Mouse (Mus musculus) cerebellum, adult 18-20 months (tissue): ENCODE data around the gene Entr1.
"Not testable (repeated sequence)": the region's sequence is repeated elsewhere in the genome, so short reads cannot be mapped to it uniquely, and the experiment has no call there.

Experiments used
- DNase-seq, 2 experiments: peaks; one replicate each; pipeline ENCODE4 v3.0.0; 2021

Gene Entr1

DNA sequence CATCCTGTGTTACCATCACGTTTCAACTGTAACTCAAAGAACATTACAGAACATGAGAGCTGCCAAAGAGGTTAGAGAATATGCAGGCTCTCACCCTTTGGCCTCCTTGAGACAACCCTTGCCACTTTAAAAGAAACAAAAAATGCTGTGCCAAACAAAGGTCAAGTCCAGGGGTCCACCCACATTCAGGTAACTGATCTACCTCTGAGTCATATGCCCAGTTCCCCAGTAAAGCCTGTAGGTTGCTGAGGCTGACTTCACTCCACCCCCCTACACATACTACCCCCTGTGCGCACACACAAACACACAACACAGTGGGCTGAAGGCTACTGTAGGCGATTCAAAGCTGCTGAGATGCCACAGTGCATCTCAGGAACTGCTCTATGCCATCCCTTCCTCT lies 1.4 kb downstream of the Entr1 start:
- DNase-seq: no peak

DNA sequence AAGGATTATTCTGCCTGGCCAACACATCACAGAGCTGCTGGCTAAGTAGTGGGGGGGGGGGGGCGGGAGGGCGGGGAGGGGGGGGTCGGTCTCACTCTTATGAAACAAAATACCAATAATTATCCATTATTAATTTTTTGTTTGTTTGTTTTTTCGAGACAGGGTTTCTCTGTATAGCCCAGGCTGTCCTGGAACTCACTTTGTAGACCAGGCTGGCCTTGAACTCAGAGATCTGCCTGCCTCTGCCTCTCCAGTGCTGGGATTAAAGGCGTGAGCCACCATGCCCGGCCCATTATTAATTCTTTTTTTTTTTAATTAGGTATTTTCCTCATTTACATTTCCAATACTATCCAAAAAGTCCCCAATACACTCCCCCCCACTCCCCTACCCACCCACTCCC lies 8.2 kb downstream of the Entr1 start:
- not testable (repeated sequence) for DNase-seq

DNA sequence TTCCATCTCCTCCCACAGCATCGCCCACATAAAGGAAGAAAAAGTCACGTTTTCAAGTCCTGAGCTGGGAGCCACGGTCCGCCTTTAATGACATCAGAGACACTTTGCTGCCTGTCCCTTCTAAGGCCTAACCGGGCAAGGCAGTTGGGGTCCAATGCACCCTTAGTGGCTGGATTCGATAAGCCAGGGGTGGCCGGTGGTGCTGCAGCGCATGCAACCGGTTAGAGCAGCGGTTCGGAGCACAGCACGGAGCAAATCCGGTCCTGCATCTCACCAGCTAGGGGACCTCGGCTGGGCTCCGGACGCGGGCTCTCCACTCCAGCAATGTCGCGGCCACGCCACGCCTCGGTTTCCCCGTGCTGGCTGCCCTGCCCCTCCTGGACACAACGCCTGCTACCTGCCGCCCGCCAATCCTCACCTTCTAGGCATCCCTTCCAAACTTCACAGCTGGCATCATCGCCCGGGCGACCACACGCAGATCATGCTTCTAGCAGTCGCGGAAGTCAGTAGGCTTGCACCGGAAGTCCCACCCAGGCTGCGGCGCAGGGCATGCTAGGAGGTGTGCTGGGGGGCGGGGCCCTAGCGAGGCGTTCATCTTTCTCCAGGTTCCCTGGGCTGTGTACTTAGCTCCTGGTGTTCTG lies 8.9 kb downstream of the Entr1 start, which contains the start of gene Snapc4:
Gene Snapc4, minus strand, starts transcription at position 523 of the 641 bp plus-strand sequence.
- DNase-seq: peak; percentile 84 to 88

DNA sequence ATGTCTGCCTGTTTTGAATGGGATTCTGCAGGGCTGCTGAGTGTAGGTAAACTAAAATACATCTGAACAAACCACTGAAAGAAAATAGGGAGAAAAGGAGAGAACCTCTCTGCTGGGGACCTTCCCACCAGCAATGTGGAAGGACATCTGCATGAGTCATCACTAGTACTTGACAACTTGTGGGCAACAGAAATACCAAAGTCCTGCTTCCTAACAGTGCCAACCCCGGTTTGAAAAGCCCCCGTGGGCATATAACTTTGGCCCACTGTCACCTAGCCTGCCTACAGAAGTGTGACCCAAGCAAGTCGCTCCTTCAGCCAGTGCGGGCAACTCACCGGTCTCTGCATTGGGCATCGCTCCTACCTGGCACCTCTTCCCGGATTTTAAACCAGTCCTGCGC lies 16.7 kb downstream of the Entr1 start:
- DNase-seq: no peak

DNA sequence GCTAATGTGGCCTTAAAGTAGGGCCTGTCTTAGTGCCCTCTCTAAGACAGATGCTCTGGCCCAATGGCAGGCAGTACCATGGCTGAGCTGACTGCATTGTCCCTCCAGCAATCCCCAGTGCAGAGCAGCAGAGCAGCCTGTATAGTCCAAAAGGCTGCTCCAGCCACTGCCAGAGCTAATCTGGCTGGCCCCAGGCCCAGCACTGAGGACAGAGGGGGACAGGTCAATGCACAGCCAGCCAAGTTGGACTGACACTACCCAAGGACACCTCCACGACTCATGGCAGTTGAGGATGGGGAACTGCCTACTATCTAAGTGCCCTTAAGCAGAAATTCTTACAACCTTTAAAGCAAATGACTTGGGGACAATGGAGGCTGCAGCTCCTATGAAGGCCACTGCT lies 20.5 kb downstream of the Entr1 start:
- DNase-seq: no peak

DNA sequence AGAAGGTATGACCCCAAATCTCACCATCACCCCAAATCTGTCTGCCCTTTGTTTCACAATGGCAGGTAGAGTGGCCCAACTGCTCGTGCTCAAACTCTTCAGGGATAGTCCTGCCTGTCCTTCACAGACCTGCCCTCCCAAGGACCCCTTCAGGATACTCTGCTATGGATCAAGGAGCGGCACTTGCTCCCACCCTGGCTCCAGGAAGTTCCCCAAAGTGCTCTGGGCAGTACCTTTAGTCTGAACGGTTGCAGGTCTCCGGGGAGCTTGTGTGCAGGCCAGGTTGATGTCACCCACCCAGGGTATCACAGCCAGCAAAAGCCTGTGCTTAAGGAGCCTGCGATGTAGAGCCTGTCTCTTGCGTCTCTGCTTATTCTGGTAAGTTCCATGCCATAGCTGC lies 21.2 kb downstream of the Entr1 start:
- no peak for DNase-seq

DNA sequence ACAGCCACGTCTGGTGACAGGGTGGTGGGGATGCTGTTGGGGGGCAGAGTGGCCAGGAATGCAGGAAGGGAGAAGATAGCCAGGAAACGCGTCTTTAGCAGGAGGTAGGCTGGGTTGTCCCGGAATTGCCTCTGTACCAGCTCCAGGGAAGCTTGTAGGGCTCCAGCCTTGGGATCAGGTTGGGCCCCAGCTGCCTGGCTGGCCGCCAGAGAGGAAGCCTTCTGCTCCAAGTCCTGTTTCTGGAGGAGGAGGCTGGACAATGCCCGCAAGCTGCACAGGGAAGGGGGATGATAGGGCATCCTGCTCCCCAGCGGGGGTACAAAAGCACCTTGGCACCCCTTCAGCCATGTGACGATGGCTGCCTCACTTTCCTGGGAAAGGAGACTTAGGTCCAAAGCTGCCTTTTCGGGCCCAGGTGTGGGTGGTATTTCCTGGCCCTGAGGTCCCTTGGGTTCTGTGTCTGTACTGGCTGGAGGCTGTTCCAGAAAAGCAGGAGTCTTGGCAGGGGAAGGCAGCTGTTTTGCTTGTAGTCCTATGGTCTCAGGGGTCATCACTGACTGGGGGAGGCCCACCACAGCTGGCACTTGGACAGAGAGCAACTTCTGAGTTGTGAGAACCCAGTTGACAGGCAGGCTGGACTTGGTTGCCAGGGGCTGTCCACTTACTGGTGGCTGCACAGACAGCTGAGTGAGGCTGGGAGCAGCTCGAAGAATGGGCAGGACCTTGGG lies 24.2 kb downstream of the Entr1 start:
- peak; percentile 72 to 79 for DNase-seq

DNA sequence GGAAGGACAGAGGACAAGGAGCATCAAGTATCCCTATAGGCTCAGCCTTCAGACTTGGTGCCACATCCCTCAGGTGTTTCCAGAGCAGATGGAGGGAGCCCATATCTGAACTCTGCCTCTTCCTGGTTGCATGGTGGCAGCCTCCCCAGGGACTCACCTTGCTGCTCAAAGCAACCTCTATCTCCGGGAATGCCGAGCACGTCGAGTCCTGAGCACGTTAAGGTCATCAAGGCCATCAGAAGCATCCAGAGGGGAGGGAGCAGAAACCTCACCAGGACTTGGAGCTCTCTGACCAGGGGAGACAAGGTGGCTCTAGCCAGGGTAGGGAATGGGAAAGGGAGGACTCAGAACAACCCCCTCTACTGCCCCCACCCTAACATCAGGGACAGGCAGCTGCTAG lies 25.6 kb downstream of the Entr1 start:
- DNase-seq: no peak

DNA sequence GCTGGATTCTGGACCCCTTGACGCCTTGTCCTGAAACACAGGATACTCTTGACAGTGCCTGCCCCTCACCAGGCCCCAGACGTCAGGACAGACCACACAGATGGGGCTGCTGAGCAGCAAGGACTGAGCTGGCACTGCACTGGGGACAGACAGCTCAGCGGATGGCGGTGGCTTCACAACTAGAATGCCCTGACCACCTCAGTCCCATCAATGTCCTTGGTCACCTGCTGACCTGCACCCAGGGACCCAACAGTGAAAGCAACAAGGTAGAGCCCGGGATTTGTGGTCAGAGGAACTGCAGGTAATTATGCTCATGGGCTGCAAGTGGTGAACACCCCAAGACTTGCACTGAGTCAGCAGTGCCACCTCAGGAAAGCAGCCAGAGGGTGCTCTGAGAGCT lies 26.1 kb downstream of the Entr1 start:
- no peak for DNase-seq

DNA sequence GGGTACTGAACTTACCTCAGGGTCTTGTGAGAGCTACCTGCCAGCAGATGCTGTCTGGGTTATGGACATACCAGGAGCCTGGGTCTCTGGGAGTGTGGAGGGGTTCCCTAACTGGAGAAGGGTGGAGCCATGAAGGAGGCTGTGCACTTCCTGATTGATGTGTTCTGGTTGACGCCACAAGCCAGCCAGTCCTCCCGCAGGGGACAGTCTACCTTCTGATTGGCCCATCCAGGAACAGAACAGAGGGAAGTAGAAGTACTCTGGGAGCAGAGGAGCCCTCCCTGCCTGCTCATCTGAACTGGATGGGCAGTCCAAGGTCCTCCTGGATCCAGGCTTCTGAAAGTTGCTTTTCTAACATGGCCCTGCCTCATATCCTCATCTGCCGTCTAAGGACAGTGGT lies 28.3 kb downstream of the Entr1 start, which contains the start of gene Card9:
Gene Card9, minus strand, starts transcription at position 147 of the 400 bp plus-strand sequence.
- no peak for DNase-seq

DNA sequence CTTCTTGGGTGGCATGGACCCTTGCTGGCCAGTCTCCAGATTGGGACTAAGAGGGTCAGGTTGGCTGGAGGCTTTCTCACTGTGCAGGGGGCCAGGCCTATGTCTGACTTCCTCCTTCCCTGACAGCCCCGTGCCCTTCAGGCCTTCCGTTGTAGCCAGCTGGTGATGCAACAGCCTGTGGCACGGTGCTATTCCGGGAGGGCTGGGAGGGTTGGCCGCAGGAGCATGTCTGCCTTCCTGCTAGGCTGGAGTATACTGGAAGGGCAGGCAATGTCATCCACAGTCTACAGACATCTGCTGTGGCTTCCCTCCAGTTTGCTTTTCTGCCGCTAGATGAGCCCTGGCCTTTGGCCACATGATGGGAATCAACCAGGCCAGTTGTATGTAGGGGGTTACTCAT lies 29.1 kb downstream of the Entr1 start:
- DNase-seq: no peak

DNA sequence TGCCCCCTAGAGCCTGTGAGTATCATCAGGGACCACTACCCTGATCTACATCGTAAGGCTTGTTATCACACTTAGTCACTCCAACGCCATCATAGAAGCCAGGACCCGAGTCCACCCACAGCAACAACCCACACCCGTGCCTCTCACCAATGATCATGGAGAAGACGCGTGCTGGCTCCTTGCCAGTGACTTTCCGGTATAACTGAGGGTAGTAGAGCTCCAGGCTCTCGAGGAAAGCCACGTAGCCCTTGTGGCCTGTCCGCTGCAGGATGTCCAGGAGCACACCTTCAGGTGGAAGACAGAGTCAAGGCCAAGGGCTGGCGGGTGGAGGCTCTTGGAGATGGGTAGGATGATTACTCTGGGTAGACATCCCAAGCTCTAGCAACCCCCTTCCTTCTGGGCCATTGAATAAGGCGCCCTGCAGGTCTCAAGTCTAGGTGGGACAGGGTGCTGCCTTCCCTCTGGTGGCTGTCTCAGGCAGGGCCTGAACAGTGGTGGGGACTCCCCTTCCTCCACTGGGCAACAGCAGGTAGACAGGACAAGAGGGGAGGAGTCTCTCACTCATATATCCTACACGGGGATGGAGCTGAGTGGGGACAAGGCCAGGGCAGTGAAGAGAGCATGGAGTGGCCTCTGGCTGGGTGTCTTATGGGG lies 30.3 kb downstream of the Entr1 start:
- DNase-seq: no peak

DNA sequence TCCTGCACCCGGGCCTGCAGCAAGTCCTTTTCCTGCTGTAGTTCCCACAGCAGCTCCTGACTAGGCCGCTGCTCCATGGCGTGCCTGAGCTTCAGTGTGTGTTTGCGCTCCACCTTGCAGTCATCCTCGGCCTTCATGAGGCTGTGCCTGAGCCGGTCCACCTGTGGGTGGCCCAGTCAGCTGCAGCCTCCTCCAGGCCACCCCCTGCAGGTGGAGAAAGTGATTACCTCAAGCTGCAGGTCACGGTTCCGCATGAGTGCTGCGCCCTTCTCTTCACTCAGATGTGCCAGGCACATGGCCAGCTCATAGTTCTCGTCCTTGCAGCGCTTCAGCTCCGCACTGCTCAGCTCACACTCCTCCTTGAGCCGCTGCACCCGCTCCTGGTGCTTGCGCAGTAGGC lies 31.6 kb downstream of the Entr1 start:
- no peak for DNase-seq

DNA sequence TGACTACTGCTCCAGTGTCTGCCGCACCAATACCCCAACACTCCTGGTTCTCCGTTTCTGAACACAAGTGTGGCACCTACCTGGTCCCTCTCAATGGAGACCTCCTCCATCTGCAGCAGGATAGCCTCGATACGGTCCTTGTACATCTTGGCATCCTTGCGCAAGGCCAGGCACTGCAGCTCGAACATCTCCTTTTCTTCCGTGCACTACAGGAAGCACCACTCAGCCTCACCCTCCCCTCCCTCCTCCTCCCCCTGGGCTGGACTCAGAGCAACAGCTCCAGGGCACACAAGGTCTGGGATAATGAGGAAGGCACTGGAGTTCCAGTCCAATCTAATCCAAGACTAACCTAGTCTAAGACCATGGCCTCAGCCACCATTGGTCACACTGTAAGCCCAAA lies 32.4 kb downstream of the Entr1 start:
- no peak for DNase-seq

DNA sequence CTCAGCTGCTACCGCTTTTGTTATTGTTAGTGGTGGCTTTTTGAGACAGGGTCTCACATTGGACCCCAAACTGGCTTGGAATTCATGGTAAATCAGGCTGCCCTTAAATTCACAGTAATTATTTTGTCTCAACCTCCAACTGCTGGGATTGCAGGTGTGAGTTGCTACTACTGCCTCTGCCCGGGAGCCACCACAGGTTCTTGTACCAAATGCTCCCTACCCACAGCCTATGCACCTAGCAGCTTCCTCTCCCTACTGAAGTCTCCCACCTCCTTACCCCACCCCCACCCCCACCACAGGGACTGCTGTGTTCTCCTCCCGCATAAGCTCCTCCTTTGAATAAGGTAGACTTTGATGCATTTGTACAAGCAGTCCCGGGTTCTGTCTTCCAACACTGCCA lies 32.9 kb downstream of the Entr1 start:
- DNase-seq: no peak

DNA sequence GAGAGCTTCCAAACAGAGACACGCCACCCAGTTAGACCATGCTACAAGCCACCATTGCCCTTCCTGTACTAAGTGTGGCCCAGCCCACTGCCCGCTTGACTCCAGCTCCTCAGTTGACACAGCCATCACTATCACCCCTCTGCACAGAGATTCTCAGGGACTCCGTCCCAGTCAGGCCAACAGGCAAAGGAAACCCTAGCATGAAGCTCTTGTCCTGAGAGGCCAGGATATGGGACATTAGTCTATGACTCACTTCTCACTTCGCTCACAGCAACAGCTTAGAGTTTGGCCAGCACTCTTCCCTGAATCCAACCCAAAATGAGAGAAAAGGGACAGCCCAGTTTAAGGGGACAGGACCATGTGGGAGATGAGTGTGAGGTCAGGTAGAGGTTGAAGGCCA lies 34.7 kb downstream of the Entr1 start:
- peak in 1 of 2 experiments; percentile 8 for DNase-seq

DNA sequence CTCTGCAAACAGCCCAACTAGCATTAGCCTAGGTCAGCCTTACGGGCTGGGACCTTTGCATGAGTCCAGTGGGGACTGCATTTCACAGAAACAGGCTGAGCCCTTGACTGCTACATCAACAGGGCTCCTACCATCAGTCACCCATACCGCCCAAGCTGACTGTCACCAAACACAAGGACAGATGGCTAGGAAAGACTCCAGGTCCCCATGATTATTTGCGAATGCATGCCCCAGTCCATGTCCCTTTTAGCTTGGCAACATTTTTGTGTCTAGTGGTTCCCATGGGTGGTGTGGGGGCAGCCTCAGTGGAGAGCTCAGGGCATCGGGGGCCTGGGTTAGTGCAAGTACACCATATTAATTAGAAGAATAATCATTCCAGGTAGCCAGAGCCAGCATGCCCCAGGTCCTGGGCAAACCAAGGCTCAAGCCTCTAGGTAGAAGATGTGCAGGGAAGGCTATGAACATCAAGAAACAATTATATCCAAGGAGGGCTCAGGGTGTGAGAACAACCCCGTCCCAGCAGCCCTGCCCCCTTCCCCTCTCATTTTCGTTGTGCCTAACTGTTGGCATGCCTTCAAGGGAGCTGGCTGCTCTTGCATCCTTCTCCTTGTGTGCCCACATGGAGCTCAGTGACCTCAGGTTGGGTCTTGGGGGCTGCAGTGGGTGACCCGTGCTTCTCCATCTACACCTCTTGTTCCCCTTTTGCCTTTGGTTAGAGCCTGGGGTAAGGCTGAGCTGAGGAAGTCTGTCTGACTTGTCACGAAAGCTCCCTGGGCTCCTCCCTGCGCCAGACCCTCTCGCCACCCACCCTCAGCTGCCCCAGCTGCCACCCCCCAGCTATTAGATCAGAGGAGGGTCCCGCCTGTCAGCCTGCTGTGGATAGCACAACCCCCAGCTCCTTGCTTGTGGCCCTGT lies 35.8 kb downstream of the Entr1 start:
- DNase-seq: peak in 1 of 2 experiments; percentile 53

DNA sequence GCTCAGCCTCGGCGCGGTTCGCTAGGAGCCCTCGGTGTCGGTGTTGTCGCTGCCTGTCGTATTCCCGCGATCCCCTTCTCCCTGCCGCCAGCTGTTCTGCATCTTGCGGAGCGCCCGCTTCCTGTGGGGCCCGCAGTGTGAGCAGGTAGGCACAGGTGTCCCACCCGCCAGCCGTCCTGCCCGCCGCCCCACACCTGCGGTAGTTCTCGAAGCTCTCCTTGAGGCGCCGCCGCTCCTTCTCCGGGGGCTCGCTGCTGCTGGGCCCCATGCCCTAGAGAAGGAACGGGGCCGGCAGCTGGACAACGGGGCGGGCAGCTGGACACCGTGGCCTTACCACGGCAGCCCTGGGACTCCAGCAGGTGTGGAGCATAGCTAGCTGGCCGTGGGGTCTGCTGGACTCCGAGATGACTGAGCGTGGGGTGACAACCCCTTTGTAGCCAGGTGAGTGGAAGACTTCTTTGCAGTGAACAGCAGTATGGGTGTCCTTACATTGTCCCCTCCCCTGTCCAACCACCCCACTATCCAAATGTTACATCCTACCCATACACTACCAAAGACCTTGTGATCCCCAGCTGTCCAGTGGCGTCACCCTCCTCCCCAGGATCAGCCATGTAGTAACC lies 36.7 kb downstream of the Entr1 start:
- DNase-seq: peak; percentile 49 to 66

DNA sequence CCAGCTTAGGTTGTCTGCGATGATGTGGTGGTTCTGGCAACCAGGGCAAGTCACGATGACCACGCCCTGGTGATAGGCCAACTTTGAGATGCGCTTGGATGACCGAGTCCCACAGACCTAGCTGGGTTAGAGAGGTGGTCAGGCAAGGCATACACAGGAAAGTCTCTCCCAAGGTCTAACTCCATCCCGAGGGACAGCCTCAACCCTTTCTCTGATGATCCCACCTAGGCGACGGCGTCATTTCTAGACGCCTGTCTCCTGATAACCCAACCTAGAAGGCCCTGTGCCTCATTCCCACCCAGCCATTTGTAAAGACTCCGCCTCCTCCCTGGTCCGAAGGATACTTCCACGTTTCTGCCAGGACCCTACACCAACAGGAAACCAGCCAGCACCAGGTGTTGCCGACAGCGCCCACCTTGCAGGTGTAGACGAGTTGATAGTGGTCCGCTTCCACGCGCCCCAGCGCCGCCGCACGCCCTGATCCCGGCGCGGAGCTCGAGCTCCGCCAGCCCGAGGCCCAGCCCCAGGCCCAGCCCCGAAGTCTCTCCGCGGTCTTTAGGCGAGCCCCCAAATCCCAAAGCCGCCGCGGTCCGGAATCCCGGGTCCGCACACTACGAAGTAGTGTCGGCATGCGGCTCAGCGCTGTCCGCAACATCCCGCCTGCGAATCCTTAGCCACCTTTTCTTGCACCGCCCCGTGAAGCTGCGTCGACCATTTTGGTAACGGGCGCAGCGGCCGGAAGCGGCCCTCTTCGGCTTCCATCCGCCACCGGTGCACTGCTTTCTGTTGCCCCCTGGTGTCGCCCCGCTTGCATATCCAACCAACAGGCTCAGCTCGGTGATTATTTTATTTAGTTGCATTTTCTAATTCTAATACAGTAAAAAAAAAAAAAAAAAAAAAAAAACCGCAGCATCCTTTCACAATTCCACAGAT lies 37.5 kb downstream of the Entr1 start, which contains the start of gene Dnlz:
Gene Dnlz, minus strand, starts transcription at position 753 of the 933 bp plus-strand sequence.
- DNase-seq: peak; percentile 89 to 97

DNA sequence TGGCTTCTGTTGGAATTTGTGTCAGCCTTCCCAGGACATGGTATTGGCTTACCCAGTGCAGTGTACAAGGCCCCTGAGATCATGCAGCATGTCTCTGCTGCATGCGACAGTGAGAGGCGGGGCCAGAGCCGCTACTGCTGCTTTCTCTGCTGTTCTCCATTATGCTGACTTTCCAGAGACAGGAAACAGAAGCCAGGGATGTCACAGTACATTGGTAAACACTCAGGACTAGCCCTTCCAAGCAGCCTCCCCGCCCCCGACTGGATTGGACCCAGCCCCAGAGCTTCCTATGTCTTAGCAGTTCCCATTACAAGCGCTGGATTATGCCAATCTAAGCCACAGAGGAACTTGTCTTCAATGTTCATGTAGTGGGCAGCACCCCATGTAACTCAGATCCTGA lies 40.9 kb downstream of the Entr1 start:
- no peak for DNase-seq
